Mouse (Mus musculus): Measurements from ENCODE around the gene Rab19. TPM values are rescaled to one million over a fixed set of nuclear protein-coding genes. Genes with fewer than 3 reads are reported as not detected.
A peak's percentile ranks its signal among the peaks of the same experiment; 100 is the strongest.
"Not testable (repeated sequence)": the region's sequence is repeated elsewhere in the genome, so short reads cannot be mapped to it uniquely, and the experiment has no call there.

Rab19 gene
- polyA plus RNA-seq, 1 experiment from 2014 or later: 0.45 TPM

DNA sequence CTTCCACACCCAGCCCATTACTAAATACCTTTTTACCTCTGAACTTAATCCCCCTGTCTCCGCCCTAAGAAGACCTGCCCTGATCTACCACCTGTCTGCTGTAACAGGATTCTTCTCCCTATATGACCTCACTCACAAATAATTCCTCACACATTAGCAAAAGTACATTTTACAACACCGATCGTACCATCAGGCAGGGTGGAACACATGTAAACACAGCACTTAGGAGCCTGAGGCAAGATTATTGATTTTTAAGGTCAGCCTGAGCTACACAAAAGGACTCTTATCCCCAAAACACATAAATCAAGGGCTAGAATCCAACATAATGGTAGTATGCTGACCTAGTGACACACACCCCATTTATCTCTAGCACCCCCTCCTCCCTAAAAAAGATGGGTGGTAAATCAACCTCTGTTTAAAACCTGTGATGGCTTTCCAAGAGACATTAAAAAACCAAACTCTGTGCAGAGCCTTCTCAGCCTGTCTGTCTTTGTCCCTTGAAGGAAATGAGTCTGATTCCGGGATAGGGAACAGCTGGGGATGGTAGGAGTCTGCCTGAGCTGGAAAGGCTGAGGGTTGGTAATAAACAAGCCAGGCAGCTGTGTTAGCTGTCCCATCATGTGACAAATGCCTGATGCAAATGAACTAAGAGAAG is 7.5 kb upstream of the Rab19 start:
- ATAC-seq (ENCODE audit: insufficient number of reproducible peaks, low FRiP score, low TSS enrichment, low read depth) (0 out of 2 replicates have a peak, but pooled peaks have one; percentile 7), DNase-seq (ENCODE audit: low spot score) (no peak)
- Histone ChIP-seq H3K4me2 (ENCODE audit: low read depth, severe bottlenecking) (no peak overlapping the region), H3K9me3 (ENCODE audit: control insufficient read depth, low read length) (no peaks in the 10 kb centered on the region), H3K27me3 (ENCODE audit: control insufficient read depth, insufficient read depth, low read length) (no peaks in the 10 kb centered on the region), H3K36me3 (ENCODE audit: control insufficient read depth, insufficient read depth, low read length) (0 out of 2 replicates have a peak, but pooled peaks cover 3% of the 10 kb centered on the region), H3K4me3 (ENCODE audit: low read depth, low read length) (no peak overlapping the region), H3K27ac (replicated peaks; ENCODE audit: low read depth, low read length) (no peak overlapping the region), H3K9ac (ENCODE audit: low read length) (no peak overlapping the region), H3K4me1 (ENCODE audit: control insufficient read depth, insufficient read depth, low read length) (no peaks in the 10 kb centered on the region)
- 70% methylated on average over 4 of the region's 4 CpGs for WGBS

DNA sequence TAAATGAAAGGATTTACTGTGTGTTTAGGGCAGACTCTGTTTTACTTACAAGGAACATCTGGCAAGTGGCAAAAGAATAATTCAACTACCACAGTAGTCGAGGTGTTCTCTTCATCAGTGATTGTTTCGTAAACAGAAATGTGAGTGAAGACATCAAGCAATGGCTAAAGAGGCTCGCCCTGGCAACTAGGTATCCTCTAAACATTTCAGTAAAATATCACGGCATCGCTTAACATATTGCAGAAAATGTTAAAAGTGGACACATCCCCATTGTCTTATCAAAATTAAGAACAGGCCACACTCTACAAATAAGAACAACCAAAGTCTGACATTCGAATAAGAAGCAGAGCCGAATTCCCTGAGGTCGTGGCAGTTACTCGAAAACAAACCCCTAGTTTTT is 4.2 kb upstream of the Rab19 start:
- 0 out of 2 replicates have a peak, but pooled peaks cover 3% of the 10 kb centered on the region for H3K36me3 ChIP-seq (ENCODE audit: control insufficient read depth, insufficient read depth, low read length)
- H3K4me3 ChIP-seq (ENCODE audit: low read depth, low read length): peak overlapping the region; percentile 92
- WGBS: 22% methylated on average over 9 of the region's 9 CpGs
- DNase-seq (ENCODE audit: low spot score) (no peak), ATAC-seq (ENCODE audit: insufficient number of reproducible peaks, low FRiP score, low TSS enrichment, low read depth) (no peak)
- H3K27ac ChIP-seq (replicated peaks; ENCODE audit: low read depth, low read length): no peak overlapping the region
- peak overlapping the region; percentile 85 for H3K9ac ChIP-seq (ENCODE audit: low read length)
- H3K4me1 ChIP-seq (ENCODE audit: control insufficient read depth, insufficient read depth, low read length): no peaks in the 10 kb centered on the region
- H3K4me2 ChIP-seq (ENCODE audit: low read depth, severe bottlenecking): peak overlapping the region; percentile 57
- H3K27me3 ChIP-seq (ENCODE audit: control insufficient read depth, insufficient read depth, low read length): no peaks in the 10 kb centered on the region
- H3K9me3 ChIP-seq (ENCODE audit: control insufficient read depth, low read length): no peaks in the 10 kb centered on the region

DNA sequence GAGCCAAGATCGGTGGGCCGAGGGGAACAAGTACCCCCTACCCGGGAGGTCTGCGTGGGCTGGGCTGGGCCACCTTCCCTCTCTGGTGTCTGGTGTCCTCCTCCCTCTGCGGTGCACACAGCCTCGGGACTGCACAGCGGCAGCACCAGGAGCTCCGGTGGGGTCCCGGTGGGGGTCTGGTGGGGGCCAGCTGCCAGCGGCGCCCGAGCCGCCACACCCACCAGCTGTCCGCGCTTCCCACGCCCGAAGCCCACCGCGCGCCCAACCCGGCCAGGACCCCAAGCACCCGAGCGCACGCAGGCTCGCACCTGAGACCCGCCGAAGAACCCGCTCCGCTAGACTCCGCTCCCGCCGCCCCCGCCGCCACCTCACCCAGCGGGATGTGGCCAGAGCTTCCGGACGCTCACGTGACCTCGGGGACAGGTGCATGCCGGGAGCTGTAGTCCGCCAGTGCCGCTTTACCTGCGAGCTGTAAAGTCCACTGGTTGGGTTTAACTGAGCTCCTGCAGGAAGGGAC is 3.6 kb upstream of the Rab19 start, which contains the start of gene Slc37a3:
Gene Slc37a3 (minus strand): TSS at position 365 of the 517 bp plus-strand sequence.
- H3K36me3 ChIP-seq (ENCODE audit: control insufficient read depth, insufficient read depth, low read length): 0 out of 2 replicates have a peak, but pooled peaks cover 3% of the 10 kb centered on the region
- peak within 1 kb of the TSS; percentile 92 for H3K4me3 ChIP-seq (ENCODE audit: low read depth, low read length)
- no peaks in the 10 kb centered on the region for H3K27me3 ChIP-seq (ENCODE audit: control insufficient read depth, insufficient read depth, low read length)
- H3K9ac ChIP-seq (ENCODE audit: low read length): peak within 1 kb of the TSS; percentile 85
- H3K27ac ChIP-seq (replicated peaks; ENCODE audit: low read depth, low read length): 0 out of 2 replicates have a peak within 1 kb of the TSS, but pooled peaks have one; percentile 1
- under 1% methylated on average over 42 of the region's 43 CpGs for WGBS
- ATAC-seq (ENCODE audit: insufficient number of reproducible peaks, low FRiP score, low TSS enrichment, low read depth): peak; percentile 86
- DNase-seq (ENCODE audit: low spot score): peak; percentile 94
- H3K9me3 ChIP-seq (ENCODE audit: control insufficient read depth, low read length): no peaks in the 10 kb centered on the region
- peak within 1 kb of the TSS; percentile 57 for H3K4me2 ChIP-seq (ENCODE audit: low read depth, severe bottlenecking)
- no peaks in the 10 kb centered on the region for H3K4me1 ChIP-seq (ENCODE audit: control insufficient read depth, insufficient read depth, low read length)

GRCm38 (mm10) chr6:39378161-39378835 is 2.7 kb upstream of the Rab19 start:
- H3K4me3 ChIP-seq (ENCODE audit: low read depth, low read length); H3K4me2 ChIP-seq (ENCODE audit: low read depth, severe bottlenecking): not testable (repeated sequence)
- 86% methylated on average over 12 of the region's 13 CpGs for WGBS

GRCm38 (mm10) chr6:39379224-39379623 is 1.8 kb upstream of the Rab19 start:
- no peak overlapping the region for H3K4me3 ChIP-seq (ENCODE audit: low read depth, low read length)
- ATAC-seq (ENCODE audit: insufficient number of reproducible peaks, low FRiP score, low TSS enrichment, low read depth) (no peak), DNase-seq (ENCODE audit: low spot score) (no peak)
- no peak overlapping the region for H3K9ac ChIP-seq (ENCODE audit: low read length)
- H3K4me1 ChIP-seq (ENCODE audit: control insufficient read depth, insufficient read depth, low read length): no peaks in the 10 kb centered on the region
- no peaks in the 10 kb centered on the region for H3K36me3 ChIP-seq (ENCODE audit: control insufficient read depth, insufficient read depth, low read length)
- H3K9me3 ChIP-seq (ENCODE audit: control insufficient read depth, low read length): no peaks in the 10 kb centered on the region
- 61% methylated on average over 4 of the region's 4 CpGs for WGBS
- no peaks in the 10 kb centered on the region for H3K27me3 ChIP-seq (ENCODE audit: control insufficient read depth, insufficient read depth, low read length)
- H3K4me2 ChIP-seq (ENCODE audit: low read depth, severe bottlenecking): no peak overlapping the region
- no peak overlapping the region for H3K27ac ChIP-seq (replicated peaks; ENCODE audit: low read depth, low read length)

More at GRCm38 (mm10) chr6:39378161-39378835, 2.7 kb upstream of the Rab19 start:
- DNase-seq (ENCODE audit: low spot score); H3K9ac ChIP-seq (ENCODE audit: low read length); H3K36me3 ChIP-seq (ENCODE audit: control insufficient read depth, insufficient read depth, low read length); H3K27ac ChIP-seq (replicated peaks; ENCODE audit: low read depth, low read length); ATAC-seq (ENCODE audit: insufficient number of reproducible peaks, low FRiP score, low TSS enrichment, low read depth); H3K4me1 ChIP-seq (ENCODE audit: control insufficient read depth, insufficient read depth, low read length); H3K9me3 ChIP-seq (ENCODE audit: control insufficient read depth, low read length); H3K27me3 ChIP-seq (ENCODE audit: control insufficient read depth, insufficient read depth, low read length): not testable (repeated sequence)

- DNase-seq (ENCODE audit: low spot score): no peak
- H3K9ac ChIP-seq (ENCODE audit: low read length): no peak overlapping the region
Measured at GRCm38 (mm10) chr6:39379749-39380148, 1.2 kb upstream of the Rab19 start.

GRCm38 (mm10) chr6:39380276-39380675 is 699 bp upstream of the Rab19 start:
- H3K27me3 ChIP-seq (ENCODE audit: control insufficient read depth, insufficient read depth, low read length): no peaks in the 10 kb centered on the region
- H3K4me1 ChIP-seq (ENCODE audit: control insufficient read depth, insufficient read depth, low read length): no peaks in the 10 kb centered on the region
- no peak overlapping the region for H3K4me3 ChIP-seq (ENCODE audit: low read depth, low read length)
- ATAC-seq (ENCODE audit: insufficient number of reproducible peaks, low FRiP score, low TSS enrichment, low read depth) (no peak), DNase-seq (ENCODE audit: low spot score) (no peak)
- H3K9me3 ChIP-seq (ENCODE audit: control insufficient read depth, low read length): no peaks in the 10 kb centered on the region
- no peak overlapping the region for H3K4me2 ChIP-seq (ENCODE audit: low read depth, severe bottlenecking)
- H3K36me3 ChIP-seq (ENCODE audit: control insufficient read depth, insufficient read depth, low read length): no peaks in the 10 kb centered on the region
- no peak overlapping the region for H3K27ac ChIP-seq (replicated peaks; ENCODE audit: low read depth, low read length)
- no peak overlapping the region for H3K9ac ChIP-seq (ENCODE audit: low read length)
- 85% methylated on average over 3 of the region's 3 CpGs for WGBS

More at GRCm38 (mm10) chr6:39379749-39380148, 1.2 kb upstream of the Rab19 start:
- Histone ChIP-seq H3K4me3 (ENCODE audit: low read depth, low read length) (no peak overlapping the region), H3K4me2 (ENCODE audit: low read depth, severe bottlenecking) (no peak overlapping the region), H3K36me3 (ENCODE audit: control insufficient read depth, insufficient read depth, low read length) (no peaks in the 10 kb centered on the region), H3K27ac (replicated peaks; ENCODE audit: low read depth, low read length) (no peak overlapping the region), H3K4me1 (ENCODE audit: control insufficient read depth, insufficient read depth, low read length) (no peaks in the 10 kb centered on the region), H3K9me3 (ENCODE audit: control insufficient read depth, low read length) (no peaks in the 10 kb centered on the region), H3K27me3 (ENCODE audit: control insufficient read depth, insufficient read depth, low read length) (no peaks in the 10 kb centered on the region)
- no peak for ATAC-seq (ENCODE audit: insufficient number of reproducible peaks, low FRiP score, low TSS enrichment, low read depth)
- 79% methylated on average over 8 of the region's 8 CpGs for WGBS

GRCm38 (mm10) chr6:39389988-39390387 is 9.0 kb downstream of the Rab19 start:
- H3K27me3 ChIP-seq (ENCODE audit: control insufficient read depth, insufficient read depth, low read length): no peaks in the 10 kb centered on the region
- H3K9me3 ChIP-seq (ENCODE audit: control insufficient read depth, low read length): no peaks in the 10 kb centered on the region
- H3K4me3 ChIP-seq (ENCODE audit: low read depth, low read length): no peak overlapping the region
- H3K36me3 ChIP-seq (ENCODE audit: control insufficient read depth, insufficient read depth, low read length): no peaks in the 10 kb centered on the region
- DNase-seq (ENCODE audit: low spot score) (no peak), ATAC-seq (ENCODE audit: insufficient number of reproducible peaks, low FRiP score, low TSS enrichment, low read depth) (no peak)
- no peak overlapping the region for H3K9ac ChIP-seq (ENCODE audit: low read length)
- H3K4me1 ChIP-seq (ENCODE audit: control insufficient read depth, insufficient read depth, low read length): no peaks in the 10 kb centered on the region
- WGBS: 82% methylated on average over 2 of the region's 2 CpGs
- no peak overlapping the region for H3K27ac ChIP-seq (replicated peaks; ENCODE audit: low read depth, low read length)
- H3K4me2 ChIP-seq (ENCODE audit: low read depth, severe bottlenecking): no peak overlapping the region
